Mouse (Mus musculus) midbrain, postnatal 0 days (tissue): Measurements from ENCODE around the gene Gm10447. TPM values are rescaled to one million over a fixed set of nuclear protein-coding genes. Genes with fewer than 3 reads are reported as not detected.

ENCODE experiments used
- ATAC-seq: fragments of 200-750 bp; cut with Nextera tagmentation; 2 replicates; pipeline ENCODE4 v1.8.0; 2017; ENCODE audit warnings: moderate number of reproducible peaks, mild to moderate bottlenecking, moderate TSS enrichment, moderate library complexity; ENCODE audit not compliant: low FRiP score
- DNase-seq: peaks from one replicate; pipeline ENCODE4 v3.0.0-alpha.2; 2015; ENCODE audit warnings: low spot score
- H3K27ac ChIP-seq: fragments of 300-500 bp; sonication (generic); 2 replicates; pipeline ENCODE4 v1.5.1; 2014; ENCODE audit warnings: low read depth, mild to moderate bottlenecking, low read length, mixed read lengths
- H3K27me3 ChIP-seq: fragments of 300-500 bp; sonication (generic); 2 replicates; pipeline ENCODE4 v1.6.1; 2014; ENCODE audit warnings: low read length, control low read depth, mixed read lengths; ENCODE audit not compliant: insufficient read depth
- H3K36me3 ChIP-seq: fragments of 300-500 bp; sonication (generic); 2 replicates; pipeline ENCODE4 v1.6.1; 2014; ENCODE audit warnings: low read length, control low read depth, mixed read lengths; ENCODE audit not compliant: insufficient read depth
- H3K4me1 ChIP-seq: fragments of 300-500 bp; sonication (generic); 2 replicates; pipeline ENCODE4 v1.6.1; 2014; ENCODE audit warnings: mild to moderate bottlenecking, control low read depth, antibody characterized with exemption, low read length, mixed read lengths; ENCODE audit not compliant: insufficient read depth
- H3K4me2 ChIP-seq: fragments of 300-500 bp; sonication (generic); 2 replicates; pipeline ENCODE4 v1.6.1; 2014; ENCODE audit warnings: low read depth, mild to moderate bottlenecking, low read length, mixed read lengths; ENCODE audit not compliant: poor library complexity, severe bottlenecking
- H3K4me3 ChIP-seq: fragments of 300-500 bp; sonication (generic); 2 replicates; pipeline ENCODE4 v1.5.1; 2014; ENCODE audit warnings: low read depth, mild to moderate bottlenecking, low read length, moderate library complexity
- H3K9ac ChIP-seq: fragments of 300-500 bp; sonication (generic); replicated peaks from 2 replicates; pipeline ENCODE4 v1.6.1; 2014; ENCODE audit warnings: mild to moderate bottlenecking, low read length, moderate library complexity, mixed read lengths; ENCODE audit not compliant: poor library complexity, severe bottlenecking
- H3K9me3 ChIP-seq: fragments of 300-500 bp; sonication (generic); 2 replicates; pipeline ENCODE4 v1.6.1; 2016; ENCODE audit warnings: low read length, control low read depth
- CTCF ChIP-seq: IDR thresholded peaks from 2 replicates; pipeline ENCODE4 v1.5.1; 2016; ENCODE audit warnings: antibody characterized with exemption, mild to moderate bottlenecking
- WGBS: fragments of 180-500 bp; shearing (Covaris S2); extraction: QIAGEN DNeasy Blood & Tissue Kit; methylation state at CpG from one replicate; pipeline ENCODE4 v1.1.7; 2014; 5-methylcytosine and 5-hydroxymethylcytosine counted together
- polyA plus RNA-seq: library from polyadenylated mRNA; unstranded; fragments of >200 nt; fragmentation: Nextera tagmentation; extraction: Ambion mirVana; gene quantifications from 2 replicates; pipeline ENCODE4 v1.2.1, GENCODE M21; 2015
- total RNA-seq: library from RNA; depleted of rRNA; stranded (reverse); fragments of >200 nt; gene quantifications from 2 replicates; pipeline ENCODE4 v1.2.3, GENCODE M21; 2014

The Gm10447 gene
- total and polyA plus RNA-seq, 2 experiments from 2014 or later, result 0.11 TPM; not detected in 1

DNA sequence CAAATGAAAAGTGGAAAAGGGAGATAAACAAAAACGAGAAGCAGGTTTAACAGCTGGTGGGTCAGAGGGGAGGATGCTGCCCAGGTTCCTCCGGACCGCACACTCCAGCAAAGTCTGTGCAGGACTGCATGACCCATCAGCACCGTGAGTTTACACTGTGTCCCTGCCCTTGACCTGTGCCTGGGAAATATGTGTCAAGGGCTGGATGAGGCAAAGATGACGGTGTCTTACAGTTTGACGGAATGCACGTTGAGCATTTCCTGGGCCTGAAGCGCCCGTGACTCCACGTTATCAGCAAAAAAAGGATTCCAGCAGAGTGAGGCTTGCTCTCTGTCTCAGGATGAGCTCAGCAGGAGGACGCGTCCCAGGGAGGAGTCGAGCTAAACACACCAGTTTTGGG, 11.3 kb downstream of the Gm10447 start:
- WGBS, result 53% methylated on average over 13 of the region's 13 CpGs
- Histone ChIP-seq H3K36me3 (no peaks in the 10 kb centered on the region), H3K4me3 (no peak overlapping the region), H3K9me3 (no peaks in the 10 kb centered on the region), H3K27me3 (no peaks in the 10 kb centered on the region), H3K27ac (no peak overlapping the region), H3K4me2 (no peak overlapping the region), H3K9ac (no peak overlapping the region), H3K4me1 (no peaks in the 10 kb centered on the region)
- ATAC-seq (no peak), DNase-seq (no peak)
- TF ChIP-seq CTCF, result no peak

DNA sequence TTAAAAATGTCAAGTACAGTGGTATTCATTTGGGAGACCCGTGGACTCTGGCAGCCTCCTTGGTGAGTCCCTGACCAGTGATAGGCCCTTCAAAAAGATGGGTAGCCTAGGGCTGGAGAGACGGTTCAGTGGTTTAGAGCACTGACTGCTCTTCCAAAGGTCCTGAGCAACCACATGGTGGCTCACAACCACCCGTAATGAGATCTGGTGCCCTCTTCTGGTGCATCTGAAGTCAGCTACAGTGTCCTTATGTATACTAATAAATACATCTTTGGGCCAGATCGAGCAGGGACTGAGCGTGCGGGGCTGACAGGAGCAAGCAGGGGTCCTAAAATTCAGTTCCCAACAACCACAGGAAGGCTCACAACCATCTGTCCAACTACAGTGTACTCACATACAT, 13.0 kb downstream of the Gm10447 start:
- 31% methylated on average over 6 of the region's 6 CpGs for WGBS
- peak; percentile 70 for TF ChIP-seq CTCF
- H3K4me3 ChIP-seq, result no peak overlapping the region
- no peak overlapping the region for H3K9ac ChIP-seq
- no peaks in the 10 kb centered on the region for H3K36me3 ChIP-seq
- H3K9me3 ChIP-seq, result no peaks in the 10 kb centered on the region
- DNase-seq (no peak), ATAC-seq (no peak)
- no peak overlapping the region for H3K27ac ChIP-seq
- H3K4me2 ChIP-seq, result no peak overlapping the region
- no peaks in the 10 kb centered on the region for H3K4me1 ChIP-seq
- H3K27me3 ChIP-seq, result no peaks in the 10 kb centered on the region

DNA sequence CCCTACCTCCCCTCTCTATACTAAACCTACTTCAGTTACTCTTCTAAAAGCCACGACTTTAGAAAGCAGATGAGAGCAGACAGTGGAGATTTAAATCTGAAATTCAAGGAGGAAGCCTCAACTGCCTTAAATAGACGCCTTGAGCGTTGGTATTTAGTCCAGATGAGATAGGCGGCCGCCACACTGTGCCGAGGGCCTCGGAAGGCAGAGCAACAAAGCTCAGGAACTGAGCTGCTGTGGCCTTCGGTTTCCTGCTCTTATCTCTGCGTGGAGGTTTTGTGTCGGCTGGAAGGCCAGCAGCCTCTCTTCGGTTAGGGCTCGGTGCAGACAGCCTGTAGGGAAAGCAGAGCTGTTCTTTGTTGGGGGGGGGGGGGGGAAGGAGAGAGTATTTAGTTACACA, 15.0 kb downstream of the Gm10447 start:
- no peak for TF ChIP-seq CTCF
- no peaks in the 10 kb centered on the region for H3K4me1 ChIP-seq

GRCm38 (mm10) chr11:53436338-53436737, 20.6 kb downstream of the Gm10447 start:
- Histone ChIP-seq H3K4me1 (0 out of 2 replicates have a peak, but pooled peaks cover 4% of the 10 kb centered on the region), H3K36me3 (no peaks in the 10 kb centered on the region), H3K4me2 (no peak overlapping the region), H3K9me3 (no peaks in the 10 kb centered on the region), H3K4me3 (no peak overlapping the region), H3K9ac (no peak overlapping the region), H3K27me3 (no peaks in the 10 kb centered on the region), H3K27ac (no peak overlapping the region)
- DNase-seq (no peak), ATAC-seq (no peak)
- TF ChIP-seq CTCF, result no peak
- WGBS, result 86% methylated on average over 6 of the region's 6 CpGs

More for the DNA sequence above, 15.0 kb downstream of the Gm10447 start:
- no peak for DNase-seq
- Histone ChIP-seq H3K9ac (no peak overlapping the region), H3K36me3 (no peaks in the 10 kb centered on the region), H3K4me2 (no peak overlapping the region), H3K4me3 (no peak overlapping the region), H3K27me3 (no peaks in the 10 kb centered on the region), H3K9me3 (no peaks in the 10 kb centered on the region), H3K27ac (no peak overlapping the region)
- ATAC-seq, result no peak
- 42% methylated on average over 12 of the region's 12 CpGs for WGBS

DNA sequence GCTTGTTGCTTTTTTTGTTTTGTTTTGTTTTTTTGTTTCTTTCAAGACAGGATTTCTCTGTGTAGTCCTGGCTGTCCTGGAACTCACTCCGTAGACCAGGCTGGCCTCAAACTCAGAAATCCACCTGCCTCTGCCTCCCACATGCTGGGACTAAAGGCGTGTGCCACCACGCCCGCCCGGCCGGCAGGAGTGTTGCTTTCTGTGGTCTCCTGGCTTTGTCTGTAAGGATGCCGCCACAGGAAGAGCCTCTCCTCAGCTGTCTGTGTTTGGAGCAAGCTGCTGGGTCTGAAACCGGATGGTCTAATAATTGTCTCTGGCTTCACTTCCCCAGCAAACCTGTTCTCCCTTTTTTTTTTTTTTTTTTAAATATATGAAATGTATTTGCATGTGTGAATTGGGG, 21.4 kb downstream of the Gm10447 start:
- DNase-seq (no peak), ATAC-seq (no peak)
- WGBS, result 82% methylated on average over 8 of the region's 8 CpGs
- Histone ChIP-seq H3K36me3 (no peaks in the 10 kb centered on the region), H3K27me3 (no peaks in the 10 kb centered on the region), H3K27ac (no peak overlapping the region), H3K4me3 (no peak overlapping the region), H3K4me2 (no peak overlapping the region), H3K4me1 (0 out of 2 replicates have a peak, but pooled peaks cover 5% of the 10 kb centered on the region), H3K9me3 (no peaks in the 10 kb centered on the region), H3K9ac (no peak overlapping the region)
- TF ChIP-seq CTCF, result no peak

DNA sequence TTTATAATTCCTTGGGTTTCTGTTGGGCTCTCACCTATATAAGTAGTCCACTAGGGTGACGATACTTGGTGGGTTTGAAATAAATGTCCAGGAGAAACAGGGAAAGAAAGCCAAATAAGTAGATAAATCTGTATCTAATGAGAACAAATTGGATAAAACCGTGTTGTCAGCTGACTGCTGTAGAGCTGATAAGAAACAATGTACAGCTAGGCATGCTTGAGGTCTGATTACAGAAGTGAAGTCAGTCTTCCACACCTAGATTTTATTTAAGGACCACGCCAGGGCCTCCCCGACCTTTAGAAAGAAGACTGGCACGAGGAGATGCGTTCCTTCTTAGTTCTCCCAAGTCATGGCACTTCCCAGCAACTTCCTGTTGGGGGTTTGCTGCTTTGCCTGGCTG, 23.9 kb downstream of the Gm10447 start:
- Histone ChIP-seq H3K9ac (no peak overlapping the region), H3K4me1 (peaks cover 9% of the 10 kb centered on the region; the same call in 1 of the 2 replicates), H3K36me3 (peaks cover 8% of the 10 kb centered on the region), H3K27ac (no peak overlapping the region), H3K4me2 (no peak overlapping the region), H3K9me3 (no peaks in the 10 kb centered on the region), H3K4me3 (no peak overlapping the region), H3K27me3 (no peaks in the 10 kb centered on the region)
- no peak for DNase-seq
- 70% methylated on average over 6 of the region's 6 CpGs for WGBS
- ATAC-seq, result no peak
- TF ChIP-seq CTCF, result no peak
